Mouse (Mus musculus) granulocyte monocyte progenitor cell, adult 5-6 weeks (primary cell): ENCODE measurements around the gene Rnf11. TPM values are rescaled to one million over a fixed set of nuclear protein-coding genes. Genes with fewer than 3 reads are reported as not detected.
"Not testable (repeated sequence)": the region's sequence is repeated elsewhere in the genome, so short reads cannot be mapped to it uniquely, and the experiment has no call there.

Experiments used
- ATAC-seq: replicated peaks from 2 replicates; pipeline ENCODE4 v1.8.0; 2016; ENCODE audit warnings: mild to moderate bottlenecking, moderate TSS enrichment, inconsistent platforms; ENCODE audit not compliant: poor library complexity, severe bottlenecking
- total RNA-seq, 2 experiments: library from RNA; stranded (forward) in 1 of 2; stranded (reverse) in 1 of 2; fragments of 200-712, 200-1000 nt in 1 of 2; fragments of >200 nt in 1 of 2; fragmentation: Nextera tagmentation in 1 of 2; gene quantifications; 2 replicates each; pipeline ENCODE4 v1.2.3; 2014 to 2017

Gene Rnf11
- total RNA-seq, 2 experiments from 2014 or later = 8.5 to 20.2 TPM

DNA sequence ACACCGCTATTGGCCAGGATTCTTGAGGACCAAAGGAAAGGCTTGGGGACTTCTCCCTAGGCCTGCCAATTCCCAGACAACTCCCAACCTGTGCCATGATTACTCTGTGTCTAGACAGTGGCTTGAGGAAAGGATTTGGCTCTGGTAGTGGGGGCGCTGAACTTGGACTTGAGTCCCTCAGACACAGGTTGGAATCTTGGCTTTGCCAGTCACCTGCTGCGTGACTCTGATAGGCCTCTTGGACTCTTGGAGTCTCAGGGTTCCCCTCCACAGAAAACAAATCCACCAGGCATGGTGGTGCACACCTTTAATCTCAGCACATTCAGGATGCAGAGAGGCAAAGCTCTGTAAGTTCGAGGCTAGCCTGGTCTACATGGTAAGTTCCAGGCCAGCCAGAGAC lies 65.0 kb downstream of the Rnf11 start:
- ATAC-seq = no peak

DNA sequence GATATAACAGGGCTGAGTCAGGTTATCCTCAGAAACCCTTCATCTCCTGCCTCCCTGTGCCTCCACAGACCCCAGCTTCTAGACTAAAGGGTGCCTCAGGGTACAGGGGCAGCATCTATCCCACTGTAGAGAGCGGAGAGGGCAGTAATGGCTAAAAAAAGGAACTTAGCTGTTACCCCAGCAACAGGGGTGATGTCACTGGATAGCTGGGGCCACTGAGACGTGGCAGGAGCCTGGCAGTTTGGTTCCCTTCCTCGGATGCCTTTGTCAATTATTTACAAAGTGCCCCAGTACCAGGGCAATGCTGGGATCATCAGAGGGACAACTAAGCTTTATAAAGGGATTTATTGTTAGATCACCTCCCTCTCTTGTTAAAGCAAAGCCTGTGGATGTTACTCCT lies 65.5 kb downstream of the Rnf11 start:
- peak; percentile 90 for ATAC-seq

GRCm38 (mm10) chr4:109417998-109418397 lies 66.5 kb downstream of the Rnf11 start:
- 0 out of 2 replicates have a peak, but pooled peaks have one; percentile 21 for ATAC-seq

- no peak for ATAC-seq
Measured at GRCm38 (mm10) chr4:109412233-109412632, 72.3 kb downstream of the Rnf11 start.

- no peak for ATAC-seq
Measured at GRCm38 (mm10) chr4:109411377-109411967, 73.1 kb downstream of the Rnf11 start.

DNA sequence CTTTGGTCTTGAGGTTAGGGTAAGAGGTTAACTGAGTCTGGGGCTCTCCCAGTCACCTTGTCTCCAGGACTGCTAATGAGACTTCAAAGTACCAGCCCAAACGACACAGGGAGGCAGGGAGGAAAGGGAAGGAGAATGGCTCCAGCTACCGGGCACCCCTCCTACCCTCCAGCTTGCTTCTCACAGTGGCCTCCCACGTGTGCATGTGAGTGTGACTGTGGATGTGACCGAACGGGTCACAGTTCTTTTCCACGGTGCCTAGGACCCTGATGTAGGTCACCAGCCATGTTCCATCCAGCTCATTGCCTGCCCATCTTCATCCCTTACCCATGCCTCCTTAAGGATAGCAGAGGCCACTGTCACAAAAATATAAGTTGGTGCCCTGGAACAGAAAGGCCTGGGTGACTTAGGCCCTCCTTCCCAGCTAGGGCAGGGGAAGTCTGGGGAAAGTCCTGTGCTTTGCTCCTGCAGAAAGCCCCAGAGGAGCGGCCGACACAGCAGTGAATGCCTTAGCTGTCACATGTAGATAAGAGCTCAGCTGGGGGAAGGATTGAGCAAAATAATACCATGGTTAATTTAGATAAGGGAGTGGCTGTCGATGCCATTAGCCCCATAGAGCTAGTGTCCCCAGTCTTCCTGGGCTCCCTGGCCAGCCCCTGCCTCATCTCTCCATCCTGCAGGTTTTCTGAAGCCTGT lies 73.7 kb downstream of the Rnf11 start:
- no peak for ATAC-seq

GRCm38 (mm10) chr4:109407701-109408485 lies 76.6 kb downstream of the Rnf11 start:
- no peak for ATAC-seq

- peak; percentile 22 for ATAC-seq
Measured at GRCm38 (mm10) chr4:109407176-109407520, 77.4 kb downstream of the Rnf11 start.

DNA sequence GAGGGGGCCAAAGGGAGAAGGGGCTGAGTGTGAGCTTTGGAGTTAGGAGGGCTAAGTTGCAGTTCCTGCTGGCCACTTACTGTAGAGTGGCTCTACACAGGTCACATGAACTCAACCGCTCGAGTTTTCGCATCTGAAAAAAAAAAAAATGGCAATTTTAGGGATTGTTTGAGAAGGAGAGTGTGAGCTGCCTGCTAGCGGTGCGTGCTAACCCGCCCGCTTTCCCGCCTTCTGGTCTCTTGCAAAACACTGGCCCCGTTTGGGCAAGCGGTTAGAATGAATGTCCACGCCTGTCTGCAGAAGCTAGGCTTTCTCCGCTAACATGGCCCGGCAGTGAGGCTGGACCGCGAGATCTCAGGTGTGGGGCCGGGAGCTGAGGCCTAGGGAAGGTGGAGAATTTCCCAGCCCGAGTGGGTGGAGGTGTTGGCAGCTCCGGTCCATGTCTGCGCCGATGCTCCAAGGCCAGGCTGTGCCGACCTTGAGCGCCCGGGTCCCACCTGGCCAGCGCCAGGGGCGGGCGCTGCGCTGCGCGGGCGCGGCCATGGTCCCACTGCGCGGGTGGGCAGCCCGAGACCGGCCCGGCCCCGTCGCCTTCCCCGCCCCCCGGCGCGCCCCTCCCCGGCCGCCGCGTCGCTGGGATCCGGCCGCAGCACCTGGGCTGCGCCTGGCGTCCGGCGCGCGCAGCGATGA lies 77.9 kb downstream of the Rnf11 start, which contains the start of gene Ttc39a:
Gene Ttc39a, plus strand, starts transcription at position 138 of the 690 bp plus-strand sequence.
- peak; percentile 66 for ATAC-seq

DNA sequence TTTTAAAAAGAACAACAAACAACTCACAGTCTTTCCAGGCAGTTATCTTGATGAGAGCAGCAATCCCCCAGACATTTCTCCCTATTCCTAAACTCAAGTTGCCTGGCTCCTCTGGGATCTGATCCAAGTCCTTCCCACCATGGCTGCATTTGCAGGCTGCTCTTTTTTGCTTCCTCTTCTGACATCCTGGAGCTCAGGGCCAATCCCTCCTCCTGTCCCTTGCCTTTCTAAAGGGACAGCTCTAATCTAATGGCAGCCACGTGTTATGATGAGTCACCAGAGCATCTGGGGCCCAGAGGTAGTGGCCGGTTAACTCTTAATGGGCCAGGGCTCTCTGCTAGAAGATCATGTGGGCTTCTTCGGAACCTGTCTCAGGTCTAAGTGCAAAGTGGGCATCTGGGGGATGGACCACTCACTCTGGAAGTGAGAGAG lies 78.5 kb downstream of the Rnf11 start:
- peak; percentile 87 for ATAC-seq

- no peak for ATAC-seq
Measured at GRCm38 (mm10) chr4:109405415-109405814, 79.1 kb downstream of the Rnf11 start.

- not testable (repeated sequence) for ATAC-seq
Measured at GRCm38 (mm10) chr4:109404908-109405307, 79.6 kb downstream of the Rnf11 start.

DNA sequence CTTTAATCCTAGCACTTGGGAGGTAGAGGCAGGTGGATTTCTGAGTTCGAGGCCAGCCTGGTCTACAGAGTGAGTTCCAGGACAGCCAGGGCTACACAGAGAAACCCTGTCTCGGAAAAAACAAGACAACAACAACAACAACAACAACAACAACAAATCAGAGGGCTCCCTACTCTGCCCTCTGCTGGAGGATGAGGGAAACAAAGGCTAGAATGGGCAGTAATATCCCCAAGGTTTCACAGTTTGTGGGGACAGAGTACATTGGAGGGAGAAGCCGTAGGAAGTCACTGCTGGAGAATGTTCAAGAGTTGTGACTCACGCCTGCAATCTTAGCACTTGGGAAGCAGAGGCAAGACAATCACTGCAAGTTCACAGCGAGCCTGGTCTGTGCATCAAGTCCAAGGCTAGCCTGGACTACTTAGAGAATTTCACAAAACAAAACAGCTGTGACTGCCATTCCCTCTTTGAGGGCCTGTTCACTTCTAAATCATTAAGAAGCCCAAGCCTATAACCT lies 83.3 kb downstream of the Rnf11 start:
- ATAC-seq = no peak

Other genes with a start within 250 kb of the Rnf11 start
- gene Eps15, start 204.5 kb downstream of the Rnf11 start, total RNA-seq (2014; fragmentation: Nextera tagmentation) = 48.3 and 49.2 TPM in 2 replicates
- gene Eps15, start 204.5 kb downstream of the Rnf11 start, total RNA-seq (2017) = 28.3 and 35.2 TPM in 2 replicates
- gene Ttc39a, start 78.1 kb downstream of the Rnf11 start, total RNA-seq (2014; fragmentation: Nextera tagmentation) = not detected in 2 replicates
- gene Ttc39a, start 78.1 kb downstream of the Rnf11 start, total RNA-seq (2017) = 0.72 and 2.4 TPM in 2 replicates
- gene 4930522H14Rik, start 46.6 kb upstream of the Rnf11 start, total RNA-seq (2014; fragmentation: Nextera tagmentation) = not detected in 2 replicates
- not detected in 2 replicates for gene 4930522H14Rik, start 46.6 kb upstream of the Rnf11 start, total RNA-seq (2017)
- gene Cdkn2c, start 182.5 kb upstream of the Rnf11 start, total RNA-seq (2014; fragmentation: Nextera tagmentation) = 10.3 and 22.3 TPM in 2 replicates
- 29.0 and 33.7 TPM in 2 replicates for gene Cdkn2c, start 182.5 kb upstream of the Rnf11 start, total RNA-seq (2017)
- 25.5 and 31.8 TPM in 2 replicates for gene Faf1, start 191.9 kb upstream of the Rnf11 start, total RNA-seq (2014; fragmentation: Nextera tagmentation)
- gene Faf1, start 191.9 kb upstream of the Rnf11 start, total RNA-seq (2017) = 44.7 and 57.4 TPM in 2 replicates